Mouse (Mus musculus): ENCODE results near the gene Ctsa. TPM values are rescaled to one million over a fixed set of nuclear protein-coding genes. Genes with fewer than 3 reads are reported as not detected.

The Ctsa gene
- polyA plus RNA-seq, 1 experiment from 2014 or later = 79.5 TPM

DNA sequence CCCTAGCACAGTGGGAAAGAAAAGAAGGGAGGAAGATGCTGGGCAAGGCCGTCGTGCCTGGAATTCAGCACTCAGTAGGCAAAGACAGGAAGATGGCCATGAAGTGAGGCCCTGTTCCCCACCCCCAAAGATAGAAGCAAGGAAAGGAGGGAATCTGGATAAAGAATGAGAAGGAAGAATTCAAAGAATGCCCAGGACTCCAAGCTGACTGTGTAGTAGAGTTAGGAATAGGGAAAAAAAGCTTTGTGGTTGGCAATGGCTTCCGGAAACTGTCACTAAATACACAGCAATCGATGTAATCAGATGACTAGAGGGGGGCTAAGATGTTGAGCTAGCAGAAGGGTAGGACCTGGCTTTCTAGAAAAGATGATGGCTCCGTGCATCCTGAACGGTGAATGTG, 15.5 kb upstream of the Ctsa start:
- Histone ChIP-seq H3K4me2 (ENCODE audit: low read length) (no peak overlapping the region), H3K9ac (ENCODE audit: low read length) (no peak overlapping the region), H3K9me3 (replicated peaks; ENCODE audit: control insufficient read depth, low read length) (no peaks in the 10 kb centered on the region), H3K27me3 (replicated peaks; ENCODE audit: control insufficient read depth, insufficient read depth, low read length) (no peaks in the 10 kb centered on the region), H3K4me1 (ENCODE audit: control insufficient read depth, insufficient read depth, low read length) (0 out of 2 replicates have a peak, but pooled peaks cover 1% of the 10 kb centered on the region), H3K36me3 (ENCODE audit: control insufficient read depth, insufficient read depth, low read length) (peaks cover 29% of the 10 kb centered on the region), H3K4me3 (ENCODE audit: low read depth, low read length) (no peak overlapping the region), H3K27ac (ENCODE audit: low read depth, low read length) (no peak overlapping the region)
- DNase-seq (ENCODE audit: low spot score) = no peak
- 87% methylated on average over 6 of the region's 6 CpGs for WGBS
- ATAC-seq = no peak

- 81% methylated on average over 5 of the region's 5 CpGs for WGBS
- peaks cover 27% of the 10 kb centered on the region for H3K36me3 ChIP-seq (ENCODE audit: control insufficient read depth, insufficient read depth, low read length)
- H3K4me1 ChIP-seq (ENCODE audit: control insufficient read depth, insufficient read depth, low read length) = 0 out of 2 replicates have a peak, but pooled peaks cover 5% of the 10 kb centered on the region
- H3K27ac ChIP-seq (ENCODE audit: low read depth, low read length) = no peak overlapping the region
- H3K9me3 ChIP-seq (replicated peaks; ENCODE audit: control insufficient read depth, low read length) = no peaks in the 10 kb centered on the region
- H3K9ac ChIP-seq (ENCODE audit: low read length) = no peak overlapping the region
- no peak for ATAC-seq
- no peak for DNase-seq (ENCODE audit: low spot score)
- no peaks in the 10 kb centered on the region for H3K27me3 ChIP-seq (replicated peaks; ENCODE audit: control insufficient read depth, insufficient read depth, low read length)
- H3K4me3 ChIP-seq (ENCODE audit: low read depth, low read length) = no peak overlapping the region
- no peak overlapping the region for H3K4me2 ChIP-seq (ENCODE audit: low read length)
Observed at GRCm38 (mm10) chr2:164817703-164818102, 15.0 kb upstream of the Ctsa start.

DNA sequence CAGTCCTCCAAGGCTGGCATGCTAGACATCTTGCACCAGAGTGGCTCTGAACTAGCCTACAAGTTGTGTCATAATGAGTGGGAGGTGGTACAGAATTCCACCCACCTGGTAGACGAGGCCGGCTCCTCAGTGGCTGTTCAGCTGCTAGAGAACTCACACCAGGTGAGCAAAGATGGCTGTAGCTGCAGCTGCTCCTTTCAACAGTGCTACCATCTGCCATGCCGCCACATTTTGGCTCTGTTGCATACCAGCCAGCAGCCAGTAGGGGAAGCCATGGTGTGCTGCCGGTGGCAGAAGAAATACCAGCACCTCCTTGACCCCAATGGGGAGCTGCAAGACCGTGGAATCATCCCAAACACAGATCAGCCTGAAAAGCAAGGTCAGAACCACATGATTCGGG, 11.6 kb upstream of the Ctsa start:
- DNase-seq (ENCODE audit: low spot score) = no peak
- whole genome bisulfite sequencing = 83% methylated on average over 6 of the region's 6 CpGs
- no peak overlapping the region for H3K27ac ChIP-seq (ENCODE audit: low read depth, low read length)

GRCm38 (mm10) chr2:164822636-164823165, 10.0 kb upstream of the Ctsa start, which contains the start of gene Zswim1:
Gene Zswim1 (plus strand): TSS chr2:164822686.
- ATAC-seq = peak; percentile 100
- Histone ChIP-seq H3K27ac (ENCODE audit: low read depth, low read length) (peak within 1 kb of the TSS; percentile 92), H3K4me1 (ENCODE audit: control insufficient read depth, insufficient read depth, low read length) (peaks cover 9% of the 10 kb centered on the region; the same call in 1 of the 2 replicates), H3K9ac (ENCODE audit: low read length) (peak within 1 kb of the TSS; percentile 77), H3K27me3 (replicated peaks; ENCODE audit: control insufficient read depth, insufficient read depth, low read length) (no peaks in the 10 kb centered on the region), H3K36me3 (ENCODE audit: control insufficient read depth, insufficient read depth, low read length) (peaks cover 50% of the 10 kb centered on the region), H3K4me2 (ENCODE audit: low read length) (peak within 1 kb of the TSS; percentile 58), H3K4me3 (ENCODE audit: low read depth, low read length) (peak within 1 kb of the TSS; percentile 71), H3K9me3 (replicated peaks; ENCODE audit: control insufficient read depth, low read length) (no peaks in the 10 kb centered on the region)
- peak; percentile 99 for DNase-seq (ENCODE audit: low spot score)
- WGBS = under 1% methylated on average over 32 of the region's 32 CpGs

More for the DNA sequence above, 11.6 kb upstream of the Ctsa start:
- Histone ChIP-seq H3K4me3 (ENCODE audit: low read depth, low read length) (no peak overlapping the region), H3K4me1 (ENCODE audit: control insufficient read depth, insufficient read depth, low read length) (peaks cover 9% of the 10 kb centered on the region; the same call in 1 of the 2 replicates), H3K27me3 (replicated peaks; ENCODE audit: control insufficient read depth, insufficient read depth, low read length) (no peaks in the 10 kb centered on the region), H3K4me2 (ENCODE audit: low read length) (no peak overlapping the region), H3K9me3 (replicated peaks; ENCODE audit: control insufficient read depth, low read length) (no peaks in the 10 kb centered on the region), H3K36me3 (ENCODE audit: control insufficient read depth, insufficient read depth, low read length) (peaks cover 34% of the 10 kb centered on the region), H3K9ac (ENCODE audit: low read length) (no peak overlapping the region)
- no peak for ATAC-seq

GRCm38 (mm10) chr2:164823181-164823585, 9.5 kb upstream of the Ctsa start:
- Histone ChIP-seq H3K27ac (ENCODE audit: low read depth, low read length) (peak overlapping the region; percentile 92), H3K27me3 (replicated peaks; ENCODE audit: control insufficient read depth, insufficient read depth, low read length) (no peaks in the 10 kb centered on the region), H3K4me1 (ENCODE audit: control insufficient read depth, insufficient read depth, low read length) (peaks cover 9% of the 10 kb centered on the region; the same call in 1 of the 2 replicates), H3K4me3 (ENCODE audit: low read depth, low read length) (peak overlapping the region; percentile 71), H3K9me3 (replicated peaks; ENCODE audit: control insufficient read depth, low read length) (no peaks in the 10 kb centered on the region), H3K4me2 (ENCODE audit: low read length) (peak overlapping the region; percentile 58), H3K9ac (ENCODE audit: low read length) (peak overlapping the region; percentile 77), H3K36me3 (ENCODE audit: control insufficient read depth, insufficient read depth, low read length) (peaks cover 55% of the 10 kb centered on the region)
- 3% methylated on average over 10 of the region's 10 CpGs for WGBS
- peak; percentile 72 for ATAC-seq
- peak; percentile 71 for DNase-seq (ENCODE audit: low spot score)

- no peak for ATAC-seq
- H3K4me3 ChIP-seq (ENCODE audit: low read depth, low read length) = no peak overlapping the region
- H3K9me3 ChIP-seq (replicated peaks; ENCODE audit: control insufficient read depth, low read length) = no peaks in the 10 kb centered on the region
- no peaks in the 10 kb centered on the region for H3K27me3 ChIP-seq (replicated peaks; ENCODE audit: control insufficient read depth, insufficient read depth, low read length)
- 90% methylated on average over 4 of the region's 4 CpGs for WGBS
- no peak overlapping the region for H3K9ac ChIP-seq (ENCODE audit: low read length)
- DNase-seq (ENCODE audit: low spot score) = no peak
- H3K36me3 ChIP-seq (ENCODE audit: control insufficient read depth, insufficient read depth, low read length) = peaks cover 60% of the 10 kb centered on the region
- no peak overlapping the region for H3K27ac ChIP-seq (ENCODE audit: low read depth, low read length)
- peaks cover 9% of the 10 kb centered on the region; the same call in 1 of the 2 replicates for H3K4me1 ChIP-seq (ENCODE audit: control insufficient read depth, insufficient read depth, low read length)
- H3K4me2 ChIP-seq (ENCODE audit: low read length) = no peak overlapping the region
Observed at GRCm38 (mm10) chr2:164823969-164824368, 8.7 kb upstream of the Ctsa start.

GRCm38 (mm10) chr2:164825521-164825920, 7.2 kb upstream of the Ctsa start:
- Histone ChIP-seq H3K4me2 (ENCODE audit: low read length) (no peak overlapping the region), H3K9ac (ENCODE audit: low read length) (no peak overlapping the region), H3K4me3 (ENCODE audit: low read depth, low read length) (no peak overlapping the region), H3K36me3 (ENCODE audit: control insufficient read depth, insufficient read depth, low read length) (peaks cover 52% of the 10 kb centered on the region), H3K27ac (ENCODE audit: low read depth, low read length) (no peak overlapping the region), H3K27me3 (replicated peaks; ENCODE audit: control insufficient read depth, insufficient read depth, low read length) (no peaks in the 10 kb centered on the region), H3K4me1 (ENCODE audit: control insufficient read depth, insufficient read depth, low read length) (peaks cover 9% of the 10 kb centered on the region; the same call in 1 of the 2 replicates), H3K9me3 (replicated peaks; ENCODE audit: control insufficient read depth, low read length) (no peaks in the 10 kb centered on the region)
- DNase-seq (ENCODE audit: low spot score) (no peak), ATAC-seq (no peak)
- WGBS = 95% methylated on average over 17 of the region's 17 CpGs

GRCm38 (mm10) chr2:164827146-164827850, 5.4 kb upstream of the Ctsa start:
- H3K27me3 ChIP-seq (replicated peaks; ENCODE audit: control insufficient read depth, insufficient read depth, low read length) = no peaks in the 10 kb centered on the region
- peaks cover 6% of the 10 kb centered on the region; the same call in 1 of the 2 replicates for H3K4me1 ChIP-seq (ENCODE audit: control insufficient read depth, insufficient read depth, low read length)
- H3K4me3 ChIP-seq (ENCODE audit: low read depth, low read length) = no peak overlapping the region
- H3K27ac ChIP-seq (ENCODE audit: low read depth, low read length) = no peak overlapping the region
- 88% methylated on average over 16 of the region's 16 CpGs for WGBS
- DNase-seq (ENCODE audit: low spot score) (no peak), ATAC-seq (no peak)
- H3K9me3 ChIP-seq (replicated peaks; ENCODE audit: control insufficient read depth, low read length) = no peaks in the 10 kb centered on the region
- H3K36me3 ChIP-seq (ENCODE audit: control insufficient read depth, insufficient read depth, low read length) = peaks cover 42% of the 10 kb centered on the region
- no peak overlapping the region for H3K4me2 ChIP-seq (ENCODE audit: low read length)
- no peak overlapping the region for H3K9ac ChIP-seq (ENCODE audit: low read length)

DNA sequence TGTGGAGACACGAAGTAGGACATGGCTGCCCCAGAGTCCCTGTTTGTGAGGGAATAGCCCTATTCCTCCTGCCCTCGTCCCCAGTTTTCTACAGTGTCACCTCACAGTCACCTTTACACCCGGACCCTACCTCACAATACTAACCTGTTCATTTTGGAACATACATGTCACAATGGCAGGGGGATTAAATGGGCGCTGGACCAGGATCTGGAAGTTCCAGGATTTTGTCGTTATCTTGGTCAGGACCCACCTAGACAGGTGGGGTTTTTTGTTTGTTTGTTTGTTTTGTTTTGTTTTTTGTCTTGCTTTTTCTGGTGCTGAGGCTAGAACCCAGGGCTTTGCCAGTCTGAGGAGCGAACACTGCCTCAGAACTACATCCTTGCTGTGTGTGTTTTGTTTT, 4.2 kb upstream of the Ctsa start, which contains the start of gene Spata25:
Gene Spata25 (minus strand): TSS at position 101 of the 400 bp plus-strand sequence.
- WGBS = 91% methylated on average over 6 of the region's 6 CpGs

More for the DNA sequence above, 4.2 kb upstream of the Ctsa start, which contains the start of gene Spata25:
- Histone ChIP-seq H3K27me3 (replicated peaks; ENCODE audit: control insufficient read depth, insufficient read depth, low read length) (no peaks in the 10 kb centered on the region), H3K27ac (ENCODE audit: low read depth, low read length) (no peak within 1 kb of the TSS), H3K36me3 (ENCODE audit: control insufficient read depth, insufficient read depth, low read length) (peaks cover 42% of the 10 kb centered on the region), H3K4me1 (ENCODE audit: control insufficient read depth, insufficient read depth, low read length) (peaks cover 4% of the 10 kb centered on the region; the same call in 1 of the 2 replicates), H3K9me3 (replicated peaks; ENCODE audit: control insufficient read depth, low read length) (no peaks in the 10 kb centered on the region), H3K4me2 (ENCODE audit: low read length) (no peak within 1 kb of the TSS), H3K9ac (ENCODE audit: low read length) (no peak within 1 kb of the TSS), H3K4me3 (ENCODE audit: low read depth, low read length) (no peak within 1 kb of the TSS)
- ATAC-seq (no peak), DNase-seq (ENCODE audit: low spot score) (no peak)
